Mouse (Mus musculus): Measurements from ENCODE around the gene Spaca4. TPM values are rescaled to one million over a fixed set of nuclear protein-coding genes. Genes with fewer than 3 reads are reported as not detected.
A peak's percentile ranks its signal among the peaks of the same experiment; 100 is the strongest.

Spaca4 gene
- polyA plus RNA-seq, 1 experiment = not detected

- no peak for TF ChIP-seq E2F4 (IDR thresholded peaks at IDR 0.05; ENCODE audit: insufficient read depth)
- no peak for TF ChIP-seq USF1 (IDR thresholded peaks at IDR 0.05; ENCODE audit: low read depth)
- no peak for TF ChIP-seq TCF12 (IDR thresholded peaks at IDR 0.05; ENCODE audit: insufficient read depth, poor library complexity, severe bottlenecking)
- no peak for TF ChIP-seq MAX (IDR thresholded peaks at IDR 0.05; ENCODE audit: low read depth)
- TF ChIP-seq TCF3 (IDR thresholded peaks at IDR 0.05; ENCODE audit: insufficient read length, low read depth) = no peak
- TF ChIP-seq MYOD1 (IDR thresholded peaks at IDR 0.05; ENCODE audit: control insufficient read depth in 1 of 3, insufficient read length in 2 of 3, low read depth in 2 of 3) = peak in 1 of 3 experiments; percentile 21
- no peak for TF ChIP-seq POLR2A (IDR thresholded peaks at IDR 0.05; ENCODE audit: insufficient read length, low read depth)
- no peak for TF ChIP-seq CEBPB (IDR thresholded peaks at IDR 0.05; ENCODE audit: insufficient read depth, poor library complexity, severe bottlenecking)
- TF ChIP-seq SRF (IDR thresholded peaks at IDR 0.05; ENCODE audit: control insufficient read depth, insufficient read length, low read depth) = no peak
- no peak for TF ChIP-seq REST (IDR thresholded peaks at IDR 0.05; ENCODE audit: insufficient read depth, insufficient read length)
- no peak for TF ChIP-seq POLR2AphosphoS2 (IDR thresholded peaks at IDR 0.05; ENCODE audit: insufficient read length, low read depth)
- peak in 1 of 3 experiments; percentile 47 for TF ChIP-seq MYOG (IDR thresholded peaks at IDR 0.05; ENCODE audit: control insufficient read depth in 1 of 3, insufficient read depth in 1 of 3, insufficient read length in 2 of 3, low read depth in 2 of 3)
- Histone ChIP-seq H3K4me2 (ENCODE audit: low read depth) (no peak overlapping the region), H3K27me3 (ENCODE audit: control insufficient read depth, insufficient read depth, insufficient read length) (no peaks in the 10 kb centered on the region)
Observed at GRCm38 (mm10) chr7:45749401-45749800, 23.8 kb upstream of the Spaca4 start.

GRCm38 (mm10) chr7:45748110-45748509 lies 22.5 kb upstream of the Spaca4 start:
- Histone ChIP-seq H3K4me2 (ENCODE audit: low read depth) (no peak overlapping the region), H3ac (ENCODE audit: control insufficient read depth, insufficient read length) (no peak overlapping the region), H3K36me3 (ENCODE audit: control insufficient read depth, insufficient read depth) (no peaks in the 10 kb centered on the region), H3K4me3 (no peak overlapping the region), H3K27me3 (ENCODE audit: control insufficient read depth, insufficient read depth, insufficient read length) (no peaks in the 10 kb centered on the region), H3K79me2 (ENCODE audit: control insufficient read depth, insufficient read depth) (no peaks in the 10 kb centered on the region)
- TF ChIP-seq MYOG (IDR thresholded peaks at IDR 0.05; ENCODE audit: control insufficient read depth in 1 of 3, insufficient read depth in 1 of 3, insufficient read length in 2 of 3, low read depth in 2 of 3) = no peak
- TF ChIP-seq MYOD1 (IDR thresholded peaks at IDR 0.05; ENCODE audit: control insufficient read depth in 1 of 3, insufficient read length in 2 of 3, low read depth in 2 of 3) = no peak
- no peak for TF ChIP-seq TCF12 (IDR thresholded peaks at IDR 0.05; ENCODE audit: insufficient read depth, poor library complexity, severe bottlenecking)
- no peak for TF ChIP-seq POLR2AphosphoS2 (IDR thresholded peaks at IDR 0.05; ENCODE audit: insufficient read length, low read depth)
- TF ChIP-seq REST (IDR thresholded peaks at IDR 0.05; ENCODE audit: insufficient read depth, insufficient read length) = no peak
- TF ChIP-seq SRF (IDR thresholded peaks at IDR 0.05; ENCODE audit: control insufficient read depth, insufficient read length, low read depth) = no peak
- TF ChIP-seq POLR2A (IDR thresholded peaks at IDR 0.05; ENCODE audit: insufficient read length, low read depth) = no peak
- TF ChIP-seq CEBPB (IDR thresholded peaks at IDR 0.05; ENCODE audit: insufficient read depth, poor library complexity, severe bottlenecking) = no peak
- TF ChIP-seq MAX (IDR thresholded peaks at IDR 0.05; ENCODE audit: low read depth) = no peak

More at GRCm38 (mm10) chr7:45749401-45749800, 23.8 kb upstream of the Spaca4 start:
- Histone ChIP-seq H3K79me2 (ENCODE audit: control insufficient read depth, insufficient read depth) (no peaks in the 10 kb centered on the region), H3K4me3 (no peak overlapping the region), H3ac (ENCODE audit: control insufficient read depth, insufficient read length) (no peak overlapping the region), H3K36me3 (ENCODE audit: control insufficient read depth, insufficient read depth) (no peaks in the 10 kb centered on the region)

GRCm38 (mm10) chr7:45747450-45747849 lies 21.8 kb upstream of the Spaca4 start:
- no peaks in the 10 kb centered on the region for H3K36me3 ChIP-seq (ENCODE audit: control insufficient read depth, insufficient read depth)
- no peaks in the 10 kb centered on the region for H3K27me3 ChIP-seq (ENCODE audit: control insufficient read depth, insufficient read depth, insufficient read length)
- no peak overlapping the region for H3K4me3 ChIP-seq
- no peaks in the 10 kb centered on the region for H3K79me2 ChIP-seq (ENCODE audit: control insufficient read depth, insufficient read depth)
- no peak for TF ChIP-seq SRF (IDR thresholded peaks at IDR 0.05; ENCODE audit: control insufficient read depth, insufficient read length, low read depth)
- no peak for TF ChIP-seq CEBPB (IDR thresholded peaks at IDR 0.05; ENCODE audit: insufficient read depth, poor library complexity, severe bottlenecking)
- TF ChIP-seq TCF12 (IDR thresholded peaks at IDR 0.05; ENCODE audit: insufficient read depth, poor library complexity, severe bottlenecking) = no peak
- TF ChIP-seq TCF3 (IDR thresholded peaks at IDR 0.05; ENCODE audit: insufficient read length, low read depth) = no peak
- no peak for TF ChIP-seq MYOD1 (IDR thresholded peaks at IDR 0.05; ENCODE audit: control insufficient read depth in 1 of 3, insufficient read length in 2 of 3, low read depth in 2 of 3)
- no peak for TF ChIP-seq POLR2A (IDR thresholded peaks at IDR 0.05; ENCODE audit: insufficient read length, low read depth)
- no peak for TF ChIP-seq USF1 (IDR thresholded peaks at IDR 0.05; ENCODE audit: low read depth)
- TF ChIP-seq MAX (IDR thresholded peaks at IDR 0.05; ENCODE audit: low read depth) = no peak
- TF ChIP-seq REST (IDR thresholded peaks at IDR 0.05; ENCODE audit: insufficient read depth, insufficient read length) = no peak
- no peak for TF ChIP-seq E2F4 (IDR thresholded peaks at IDR 0.05; ENCODE audit: insufficient read depth)
- TF ChIP-seq MYOG (IDR thresholded peaks at IDR 0.05; ENCODE audit: control insufficient read depth in 1 of 3, insufficient read depth in 1 of 3, insufficient read length in 2 of 3, low read depth in 2 of 3) = no peak
- no peak for TF ChIP-seq POLR2AphosphoS2 (IDR thresholded peaks at IDR 0.05; ENCODE audit: insufficient read length, low read depth)
- no peak overlapping the region for H3K4me2 ChIP-seq (ENCODE audit: low read depth)
- H3ac ChIP-seq (ENCODE audit: control insufficient read depth, insufficient read length) = no peak overlapping the region

- H3K27me3 ChIP-seq (ENCODE audit: control insufficient read depth, insufficient read depth, insufficient read length) = no peaks in the 10 kb centered on the region
- no peak overlapping the region for H3K4me3 ChIP-seq
- H3K4me2 ChIP-seq (ENCODE audit: low read depth) = no peak overlapping the region
- no peaks in the 10 kb centered on the region for H3K36me3 ChIP-seq (ENCODE audit: control insufficient read depth, insufficient read depth)
- TF ChIP-seq CEBPB (IDR thresholded peaks at IDR 0.05; ENCODE audit: insufficient read depth, poor library complexity, severe bottlenecking) (no peak), TCF3 (IDR thresholded peaks at IDR 0.05; ENCODE audit: insufficient read length, low read depth) (no peak), SRF (IDR thresholded peaks at IDR 0.05; ENCODE audit: control insufficient read depth, insufficient read length, low read depth) (no peak), MYOG (IDR thresholded peaks at IDR 0.05; ENCODE audit: control insufficient read depth in 1 of 3, insufficient read depth in 1 of 3, insufficient read length in 2 of 3, low read depth in 2 of 3) (no peak), TCF12 (IDR thresholded peaks at IDR 0.05; ENCODE audit: insufficient read depth, poor library complexity, severe bottlenecking) (no peak), MAX (IDR thresholded peaks at IDR 0.05; ENCODE audit: low read depth) (no peak), POLR2AphosphoS2 (IDR thresholded peaks at IDR 0.05; ENCODE audit: insufficient read length, low read depth) (no peak), MYOD1 (IDR thresholded peaks at IDR 0.05; ENCODE audit: control insufficient read depth in 1 of 3, insufficient read length in 2 of 3, low read depth in 2 of 3) (no peak), E2F4 (IDR thresholded peaks at IDR 0.05; ENCODE audit: insufficient read depth) (no peak)
- H3K79me2 ChIP-seq (ENCODE audit: control insufficient read depth, insufficient read depth) = no peaks in the 10 kb centered on the region
- H3ac ChIP-seq (ENCODE audit: control insufficient read depth, insufficient read length) = no peak overlapping the region
Observed at GRCm38 (mm10) chr7:45746518-45746917, 20.9 kb upstream of the Spaca4 start.

All from myocyte (in vitro differentiated cells).